Mouse (Mus musculus) hindbrain, embryonic 11.5 days (tissue): ENCODE results near the gene Gm4175. TPM values are rescaled to one million over a fixed set of nuclear protein-coding genes. Genes with fewer than 3 reads are reported as not detected.
"Not testable (repeated sequence)": the region's sequence is repeated elsewhere in the genome, so short reads cannot be mapped to it uniquely, and the experiment has no call there.

Experiments
- ATAC-seq: fragments of 200-750 bp; cut with Nextera tagmentation; 2 replicates; pipeline ENCODE4 v1.8.0; 2017; ENCODE audit warnings: mild to moderate bottlenecking, moderate TSS enrichment, moderate library complexity; ENCODE audit not compliant: low FRiP score
- DNase-seq: peaks from one replicate; pipeline ENCODE4 v3.0.0-alpha.2; 2015; ENCODE audit warnings: low spot score
- H3K27ac ChIP-seq: fragments of 300-500 bp; sonication (generic); 2 replicates; pipeline ENCODE4 v1.5.1; 2014; ENCODE audit warnings: mild to moderate bottlenecking, low read depth, low read length
- H3K27me3 ChIP-seq: fragments of 300-500 bp; sonication (generic); 2 replicates; pipeline ENCODE4 v1.6.1; 2014; ENCODE audit warnings: mild to moderate bottlenecking, low read length, moderate library complexity, mixed read lengths; ENCODE audit not compliant: control insufficient read depth, insufficient read depth
- H3K36me3 ChIP-seq: fragments of 300-500 bp; sonication (generic); 2 replicates; pipeline ENCODE4 v1.6.1; 2014; ENCODE audit warnings: mild to moderate bottlenecking, low read length, moderate library complexity, mixed read lengths; ENCODE audit not compliant: control insufficient read depth, insufficient read depth
- H3K4me1 ChIP-seq: fragments of 300-500 bp; sonication (generic); replicated peaks from 2 replicates; pipeline ENCODE4 v1.6.1; 2014; ENCODE audit warnings: low read length, mixed read lengths; ENCODE audit not compliant: control insufficient read depth, insufficient read depth
- H3K4me2 ChIP-seq: fragments of 300-500 bp; sonication (generic); replicated peaks from 2 replicates; pipeline ENCODE4 v1.6.1; 2014; ENCODE audit warnings: mild to moderate bottlenecking, low read depth, low read length
- H3K4me3 ChIP-seq: fragments of 300-500 bp; sonication (generic); 2 replicates; pipeline ENCODE4 v1.5.1; 2014; ENCODE audit warnings: low read depth, low read length
- H3K9ac ChIP-seq: fragments of 300-500 bp; sonication (generic); 2 replicates; pipeline ENCODE4 v1.6.1; 2014; ENCODE audit warnings: low read depth, low read length
- H3K9me3 ChIP-seq: fragments of 300-500 bp; sonication (generic); 2 replicates; pipeline ENCODE4 v1.6.1; 2016; ENCODE audit warnings: low read length; ENCODE audit not compliant: control insufficient read depth
- WGBS: fragments of 180-500 bp; shearing (Covaris S2); extraction: QIAGEN DNeasy Blood & Tissue Kit; methylation state at CpG from one replicate; pipeline ENCODE4 v1.1.7; 2014; 5-methylcytosine and 5-hydroxymethylcytosine counted together
- polyA plus RNA-seq: library from polyadenylated mRNA; unstranded; fragments of >200 nt; fragmentation: Nextera tagmentation; extraction: Ambion mirVana; gene quantifications from 2 replicates; pipeline ENCODE4 v1.2.1, GENCODE M21; 2014

Gm4175 gene
- polyA plus RNA-seq: not detected in 2 replicates

DNA sequence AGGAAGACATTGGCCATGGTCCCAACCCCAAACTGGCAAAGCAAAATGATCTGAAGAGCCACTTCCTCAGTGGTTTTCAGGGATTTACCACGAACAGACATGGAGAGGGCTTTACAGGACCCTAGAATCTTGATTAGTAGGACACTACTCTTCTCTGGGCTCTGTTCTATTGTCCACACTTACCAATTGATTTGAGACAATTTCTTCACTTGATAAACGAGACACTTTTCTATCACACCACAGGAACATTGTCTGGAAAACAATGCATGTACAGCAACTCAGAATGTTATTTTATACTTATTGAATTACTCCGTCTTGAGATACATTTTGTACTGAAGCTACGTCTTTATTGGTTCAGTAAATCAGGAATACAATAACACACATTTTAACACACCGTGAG is at the start of gene Gm4175:
TSS of gene Gm4175 (minus strand) at position 101 of the 400 bp plus-strand sequence.
- not testable (repeated sequence) for DNase-seq, H3K27me3 ChIP-seq, ATAC-seq, H3K27ac ChIP-seq, H3K36me3 ChIP-seq, H3K4me2 ChIP-seq, H3K4me3 ChIP-seq, H3K9ac ChIP-seq, H3K9me3 ChIP-seq, H3K4me1 ChIP-seq
- WGBS: no CpG with 5 or more reads among the region's 5 CpGs

DNA sequence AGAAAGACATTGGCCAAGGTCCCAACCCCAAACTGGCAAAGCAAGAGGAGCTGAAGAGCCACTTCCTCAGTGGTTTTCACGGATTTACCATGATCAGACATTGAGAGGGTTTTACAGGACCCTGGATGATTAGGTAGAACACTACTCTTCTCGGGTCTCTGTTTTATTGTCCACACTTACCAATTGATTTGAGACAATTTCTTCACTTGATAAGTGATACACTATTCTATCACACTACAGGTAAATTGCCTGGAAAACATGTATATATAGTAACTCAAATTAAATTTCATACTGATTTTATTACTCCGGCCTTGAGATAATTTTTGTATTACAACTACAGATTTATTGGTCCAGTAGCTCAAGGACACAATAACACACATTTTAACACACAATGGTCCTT is 35.4 kb upstream of the Gm4175 start, which contains the start of gene Gm4177:
TSS of gene Gm4177 (minus strand) at position 101 of the 400 bp plus-strand sequence.
- not testable (repeated sequence) for H3K27me3 ChIP-seq, ATAC-seq, H3K4me1 ChIP-seq, H3K4me3 ChIP-seq, H3K9ac ChIP-seq, H3K27ac ChIP-seq, H3K36me3 ChIP-seq, H3K9me3 ChIP-seq, H3K4me2 ChIP-seq, DNase-seq
- WGBS: no CpG with 5 or more reads among the region's 3 CpGs

Other genes starting within 250 kb of the Gm4175 start
- not detected in 2 replicates for gene Vmn1r130, start 249.7 kb downstream of the Gm4175 start, polyA plus RNA-seq
- not detected in 2 replicates for gene Vmn1r131, start 215.4 kb downstream of the Gm4175 start, polyA plus RNA-seq
- gene Vmn1r132, start 147.4 kb downstream of the Gm4175 start, polyA plus RNA-seq: not detected in 2 replicates
- gene Gm4177, start 35.3 kb upstream of the Gm4175 start, polyA plus RNA-seq: not detected in 2 replicates
- gene Vmn1r135, start 70.9 kb upstream of the Gm4175 start, polyA plus RNA-seq: not detected in 2 replicates
- not detected in 2 replicates for gene Gm5725, start 82.8 kb upstream of the Gm4175 start, polyA plus RNA-seq
- gene Gm5891, start 159.8 kb upstream of the Gm4175 start, polyA plus RNA-seq: not detected in 2 replicates
- gene Vmn1r137, start 233.1 kb upstream of the Gm4175 start, polyA plus RNA-seq: not detected in 2 replicates